Mouse (Mus musculus): ENCODE data around the gene Gramd4.

DNA sequence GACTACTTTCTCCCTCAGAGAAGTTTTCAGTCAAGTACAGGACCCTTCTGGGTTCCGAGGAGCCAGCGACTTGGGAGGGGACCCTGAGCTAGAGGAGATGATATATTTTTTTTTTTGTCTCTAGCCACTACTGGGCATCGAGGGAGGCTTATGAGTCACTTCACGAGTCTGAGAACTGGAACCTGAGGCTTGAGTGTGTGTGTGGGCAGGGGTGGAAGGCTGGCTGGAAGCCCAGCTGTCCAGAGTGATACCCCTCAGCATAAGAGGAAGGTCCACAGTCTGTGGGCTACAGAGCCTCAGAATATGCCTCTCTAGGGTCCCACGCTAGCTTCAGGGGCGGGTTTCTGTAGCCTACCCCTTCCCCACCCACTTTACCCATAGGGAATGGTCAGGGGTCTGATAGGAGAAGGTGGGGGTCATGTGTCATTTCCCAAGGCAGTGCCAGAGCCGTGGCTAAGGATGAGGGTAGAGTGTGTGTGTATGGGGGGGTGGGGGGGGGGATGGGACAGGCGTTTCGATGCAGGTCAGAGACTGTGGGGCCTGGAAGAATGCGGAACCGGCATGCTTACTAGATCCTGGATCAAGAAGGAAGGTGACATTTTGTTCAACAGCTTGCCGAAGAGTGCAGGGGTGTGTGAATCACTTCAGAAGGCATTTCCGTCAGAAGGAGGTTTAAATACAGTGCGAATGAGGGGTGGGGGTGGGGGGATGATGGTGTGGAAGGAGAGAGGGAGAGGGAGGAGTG, 9.5 kb downstream of the Gramd4 start:
- TF ChIP-seq TCF12 (IDR thresholded peaks at IDR 0.05; ENCODE audit: insufficient read depth, poor library complexity, severe bottlenecking) (no peak), POLR2A (IDR thresholded peaks at IDR 0.05; ENCODE audit: insufficient read length, low read depth) (no peak), MYOG (IDR thresholded peaks at IDR 0.05; ENCODE audit: control insufficient read depth in 1 of 3, insufficient read depth in 1 of 3, insufficient read length in 2 of 3, low read depth in 2 of 3) (peak in 1 of 3 experiments; percentile 39), USF1 (IDR thresholded peaks at IDR 0.05; ENCODE audit: low read depth) (no peak), MYOD1 (IDR thresholded peaks at IDR 0.05; ENCODE audit: control insufficient read depth in 1 of 3, insufficient read length in 2 of 3, low read depth in 2 of 3) (peak in 2 of 3 experiments; percentile 48 to 54)

Data from myocyte (in vitro differentiated cells).